Mouse (Mus musculus) megakaryocyte, embryonic 14.5 days (primary cell): ENCODE measurements around the gene Gm17622. TPM values are rescaled to one million over a fixed set of nuclear protein-coding genes. Genes with fewer than 3 reads are reported as not detected.

Source experiments
- H3K27me3 ChIP-seq: replicated peaks from 2 replicates; pipeline ENCODE3; 2012; ENCODE audit warnings: inconsistent platforms
- H3K36me3 ChIP-seq: replicated peaks from 2 replicates; pipeline ENCODE3; 2012; ENCODE audit warnings: low read length, inconsistent platforms, mixed read lengths
- H3K4me1 ChIP-seq: 2 replicates; pipeline ENCODE4 v1.6.1; 2012; ENCODE audit warnings: inconsistent platforms
- H3K4me3 ChIP-seq: replicated peaks from 2 replicates; pipeline ENCODE3; 2012; ENCODE audit warnings: moderate library complexity, mild to moderate bottlenecking, inconsistent platforms
- H3K9me3 ChIP-seq: 2 replicates; pipeline ENCODE4 v1.6.1; 2012; ENCODE audit warnings: inconsistent platforms
- FLI1 ChIP-seq: IDR thresholded peaks from 2 replicates; pipeline ENCODE4 v1.6.1; 2012; ENCODE audit warnings: low read length, inconsistent platforms, mixed read lengths
- GATA1 ChIP-seq: IDR thresholded peaks from 3 replicates; pipeline ENCODE4 v1.6.1; 2012; ENCODE audit warnings: mixed read lengths, low read length, inconsistent platforms, borderline replicate concordance
- polyA plus RNA-seq: library from polyadenylated mRNA; stranded (reverse); fragments of >175 nt; gene quantifications from 2 replicates; pipeline ENCODE4 v1.2.3, GENCODE M21; 2012; ENCODE audit warnings: low replicate concordance; ENCODE audit not compliant: insufficient read depth

Gm17622 gene
- polyA plus RNA-seq, 1 experiment: not detected

DNA sequence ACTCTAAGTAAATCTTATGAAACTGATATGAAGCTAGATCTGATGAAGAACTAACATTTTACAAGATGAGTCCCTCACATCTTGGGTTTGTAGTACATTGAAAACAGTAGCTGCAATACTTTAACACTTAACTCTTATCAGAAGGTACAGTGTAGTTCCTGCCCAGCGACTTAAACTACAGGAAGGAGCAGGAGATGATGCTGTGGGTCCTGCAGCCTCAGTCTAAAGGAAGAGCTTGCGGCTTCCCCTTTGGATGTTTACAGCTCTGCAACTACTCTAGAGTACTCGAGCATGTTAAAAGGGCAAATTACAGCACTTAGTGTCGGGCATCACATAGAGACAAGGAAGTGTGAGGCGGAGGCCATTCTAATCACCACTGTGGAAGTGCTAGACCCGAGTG, 15.8 kb downstream of the Gm17622 start:
- no peak for TF ChIP-seq GATA1
- no peak for TF ChIP-seq FLI1
- Histone ChIP-seq H3K27me3 (no peaks in the 10 kb centered on the region), H3K4me3 (peak overlapping the region; percentile 20), H3K9me3 (no peaks in the 10 kb centered on the region), H3K36me3 (peaks cover 72% of the 10 kb centered on the region), H3K4me1 (peaks cover 55% of the 10 kb centered on the region)

DNA sequence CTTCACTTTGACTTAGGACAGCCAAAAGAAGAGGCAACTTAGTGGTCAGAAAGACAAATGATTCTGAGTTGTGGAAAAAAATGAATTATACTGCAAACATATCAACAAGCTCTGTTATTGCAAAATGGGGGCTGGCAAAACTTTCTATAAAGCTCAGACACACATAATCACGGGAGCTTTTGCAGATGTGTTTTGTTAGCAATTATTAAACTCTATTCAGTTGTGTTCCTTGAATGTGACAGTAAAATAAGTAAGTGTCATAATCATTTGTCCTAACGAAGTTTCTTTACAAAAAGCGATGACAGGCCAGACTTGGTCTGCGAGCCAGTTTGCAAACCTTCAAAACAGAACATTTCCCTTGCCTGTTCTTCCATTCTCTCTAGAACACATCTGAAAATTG, 17.0 kb downstream of the Gm17622 start:
- Histone ChIP-seq H3K4me1 (peaks cover 65% of the 10 kb centered on the region), H3K4me3 (no peak overlapping the region), H3K27me3 (no peaks in the 10 kb centered on the region), H3K9me3 (no peaks in the 10 kb centered on the region), H3K36me3 (peaks cover 67% of the 10 kb centered on the region)
- TF ChIP-seq GATA1: no peak
- no peak for TF ChIP-seq FLI1

DNA sequence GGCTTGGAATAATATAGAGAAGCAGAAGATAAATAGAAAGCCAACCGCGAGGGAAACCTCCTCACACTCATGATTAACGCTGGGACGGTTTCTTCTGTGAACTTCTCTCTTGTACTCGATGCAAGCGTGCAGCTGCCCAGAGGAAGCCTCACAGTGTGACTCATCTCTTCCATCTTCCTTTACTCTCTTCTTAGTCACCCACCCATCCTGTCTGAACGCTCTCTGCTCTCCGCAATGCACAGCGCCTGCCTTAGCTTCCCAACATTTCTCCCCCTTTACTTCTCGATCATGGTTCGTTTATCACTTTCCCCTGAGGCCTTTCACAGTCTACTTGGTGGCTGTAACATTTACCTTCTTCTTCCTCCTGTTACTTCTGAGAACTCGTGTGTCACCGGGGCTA, 20.1 kb downstream of the Gm17622 start:
- Histone ChIP-seq H3K36me3 (peaks cover 76% of the 10 kb centered on the region), H3K9me3 (no peaks in the 10 kb centered on the region), H3K4me3 (peak overlapping the region; percentile 87), H3K4me1 (peaks cover 84% of the 10 kb centered on the region), H3K27me3 (no peaks in the 10 kb centered on the region)
- TF ChIP-seq FLI1: no peak
- TF ChIP-seq GATA1: no peak

- H3K9me3 ChIP-seq: no peaks in the 10 kb centered on the region
- TF ChIP-seq FLI1: no peak
- no peak for TF ChIP-seq GATA1
- H3K4me3 ChIP-seq: peak overlapping the region; percentile 87
- no peaks in the 10 kb centered on the region for H3K27me3 ChIP-seq
- H3K36me3 ChIP-seq: peaks cover 75% of the 10 kb centered on the region
- peaks cover 84% of the 10 kb centered on the region for H3K4me1 ChIP-seq
Observed at GRCm38 (mm10) chr13:96511262-96511661, 20.7 kb downstream of the Gm17622 start.

DNA sequence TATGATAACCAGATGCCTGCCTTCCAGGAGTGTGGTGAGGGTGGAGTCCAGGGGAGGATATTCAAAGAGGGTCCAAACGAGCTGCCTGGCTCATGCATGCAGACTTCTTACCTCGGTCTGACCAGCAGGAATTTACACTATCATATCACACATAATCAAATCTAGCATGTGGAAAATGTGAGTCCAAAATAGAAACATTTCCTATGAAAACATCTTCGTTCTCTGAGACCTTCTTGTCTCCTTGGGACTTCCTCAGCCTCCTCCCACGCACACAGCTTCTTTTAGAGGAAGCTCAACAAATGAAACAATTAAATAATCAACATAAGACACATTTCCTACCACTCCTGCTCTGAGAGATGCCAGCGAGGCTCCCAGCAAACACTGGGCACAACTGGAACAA, 21.4 kb downstream of the Gm17622 start:
- Histone ChIP-seq H3K9me3 (no peaks in the 10 kb centered on the region), H3K27me3 (no peaks in the 10 kb centered on the region), H3K4me3 (peak overlapping the region; percentile 65), H3K4me1 (peaks cover 84% of the 10 kb centered on the region), H3K36me3 (peaks cover 76% of the 10 kb centered on the region)
- TF ChIP-seq FLI1 (no peak), GATA1 (no peak)

- no peaks in the 10 kb centered on the region for H3K27me3 ChIP-seq
- TF ChIP-seq GATA1 (no peak), FLI1 (no peak)
- H3K36me3 ChIP-seq: peaks cover 66% of the 10 kb centered on the region
Observed at GRCm38 (mm10) chr13:96514154-96514942, 23.8 kb downstream of the Gm17622 start.

DNA sequence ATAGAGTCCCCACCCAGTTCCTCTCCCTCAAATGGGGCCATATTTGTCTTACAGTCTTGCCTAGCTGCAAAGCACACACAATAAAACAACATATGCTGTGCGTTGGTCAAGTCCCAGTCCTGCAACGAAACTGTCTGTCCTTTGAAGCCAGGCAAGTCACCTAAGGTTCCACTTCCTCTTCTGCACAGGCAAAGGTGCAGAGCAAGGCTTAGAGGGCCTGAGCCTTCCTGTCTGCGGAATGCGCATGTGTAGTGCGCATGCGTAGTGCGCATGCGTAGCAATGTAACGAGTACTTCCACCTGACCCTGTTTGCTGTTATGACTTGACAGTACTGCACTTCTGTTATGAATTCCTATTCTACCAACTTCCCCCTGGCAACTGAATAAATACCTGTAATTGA, 25.7 kb downstream of the Gm17622 start:
- TF ChIP-seq FLI1 (no peak), GATA1 (no peak)
- Histone ChIP-seq H3K4me1 (peaks cover 68% of the 10 kb centered on the region), H3K27me3 (no peaks in the 10 kb centered on the region), H3K9me3 (no peaks in the 10 kb centered on the region), H3K4me3 (no peak overlapping the region), H3K36me3 (peaks cover 69% of the 10 kb centered on the region)

More at GRCm38 (mm10) chr13:96514154-96514942, 23.8 kb downstream of the Gm17622 start:
- Histone ChIP-seq H3K4me3 (peak overlapping the region; percentile 47), H3K4me1 (peaks cover 74% of the 10 kb centered on the region), H3K9me3 (no peaks in the 10 kb centered on the region)

DNA sequence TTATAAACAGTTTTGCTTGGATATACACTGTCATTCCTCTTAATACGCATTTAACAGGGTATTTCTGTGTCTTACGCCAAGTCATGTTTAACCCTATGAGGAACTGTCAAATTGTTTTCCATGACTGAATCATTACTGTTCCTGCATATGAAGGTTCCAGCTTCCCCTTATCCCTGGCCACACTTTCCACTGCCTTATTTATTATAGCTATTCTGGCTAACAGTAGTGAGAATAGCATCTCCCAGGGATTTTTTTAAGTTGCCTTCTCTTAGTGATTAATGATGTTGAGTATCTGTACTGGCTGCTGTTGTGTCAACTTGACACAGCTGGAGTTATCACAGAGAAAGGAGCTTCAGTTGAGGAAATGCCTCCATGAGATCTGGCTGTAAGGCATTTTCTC, 26.8 kb downstream of the Gm17622 start:
- Histone ChIP-seq H3K36me3 (peaks cover 70% of the 10 kb centered on the region), H3K27me3 (no peaks in the 10 kb centered on the region), H3K4me1 (peaks cover 63% of the 10 kb centered on the region), H3K4me3 (no peak overlapping the region), H3K9me3 (no peaks in the 10 kb centered on the region)
- TF ChIP-seq FLI1 (no peak), GATA1 (no peak)

DNA sequence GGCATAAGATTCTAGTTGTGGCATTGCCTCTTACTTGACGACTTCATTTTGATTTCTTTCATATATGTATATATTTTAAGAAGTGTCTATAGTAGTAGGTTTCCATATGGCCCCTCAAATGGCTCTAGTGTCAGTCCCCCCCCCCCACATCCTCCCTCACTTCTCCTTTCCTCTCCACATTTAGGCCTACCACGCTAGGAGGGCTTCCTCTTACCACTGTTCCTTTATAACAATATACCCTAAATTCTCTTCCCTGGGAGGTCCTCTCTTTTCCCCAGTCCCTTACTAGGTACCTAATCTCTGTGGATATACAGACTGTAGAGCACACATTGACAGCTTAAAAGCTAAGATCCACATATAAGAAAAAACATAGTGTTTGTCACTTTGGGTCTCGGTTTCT, 30.8 kb downstream of the Gm17622 start:
- Histone ChIP-seq H3K4me1 (peaks cover 51% of the 10 kb centered on the region), H3K27me3 (no peaks in the 10 kb centered on the region), H3K4me3 (no peak overlapping the region), H3K9me3 (no peaks in the 10 kb centered on the region), H3K36me3 (peaks cover 42% of the 10 kb centered on the region)
- TF ChIP-seq GATA1 (no peak), FLI1 (no peak)

- Histone ChIP-seq H3K4me1 (peaks cover 46% of the 10 kb centered on the region), H3K27me3 (no peaks in the 10 kb centered on the region), H3K4me3 (no peak overlapping the region), H3K9me3 (peaks cover 11% of the 10 kb centered on the region; the same call in 1 of the 2 replicates), H3K36me3 (peaks cover 51% of the 10 kb centered on the region)
- TF ChIP-seq FLI1: no peak
- TF ChIP-seq GATA1: no peak
Observed at GRCm38 (mm10) chr13:96527022-96527421, 36.5 kb downstream of the Gm17622 start.

- Histone ChIP-seq H3K9me3 (peaks cover 11% of the 10 kb centered on the region; the same call in 1 of the 2 replicates), H3K36me3 (peaks cover 52% of the 10 kb centered on the region), H3K4me3 (no peak overlapping the region), H3K4me1 (peaks cover 49% of the 10 kb centered on the region), H3K27me3 (no peaks in the 10 kb centered on the region)
- TF ChIP-seq GATA1: no peak
- TF ChIP-seq FLI1: no peak
Observed at GRCm38 (mm10) chr13:96527856-96528255, 37.3 kb downstream of the Gm17622 start.
